Mouse (Mus musculus): ENCODE measurements around the gene Dcaf11. TPM values are rescaled to one million over a fixed set of nuclear protein-coding genes. Genes with fewer than 3 reads are reported as not detected.
A peak's percentile ranks its signal among the peaks of the same experiment; 100 is the strongest.

Gene Dcaf11
- total RNA-seq, 2 experiments from 2014 or later: 129 to 130 TPM

GRCm38 (mm10) chr14:55580731-55581130, 20.9 kb downstream of the Dcaf11 start:
- intact Hi-C loops (cut with DNase I): no loop called here

GRCm38 (mm10) chr14:55581981-55582681, 22.3 kb downstream of the Dcaf11 start:
- intact Hi-C loops (cut with DNase I): no loop called here
- no peak for DNase-seq (ENCODE audit: low spot score)

More at GRCm38 (mm10) chr14:55580731-55581130, 20.9 kb downstream of the Dcaf11 start:
- DNase-seq (ENCODE audit: low spot score): no peak

GRCm38 (mm10) chr14:55584303-55584701, 24.5 kb downstream of the Dcaf11 start:
- no peak for DNase-seq (ENCODE audit: low spot score)
- intact Hi-C loops (cut with DNase I): no loop called here

GRCm38 (mm10) chr14:55584702-55585565, 25.1 kb downstream of the Dcaf11 start, which contains the start of gene Emc9:
Gene Emc9, minus strand, starts transcription at chr14:55585302.
- intact Hi-C loops (cut with DNase I): no loop called here
- peak; percentile 74 for DNase-seq (ENCODE audit: low spot score)

GRCm38 (mm10) chr14:55585566-55585960, 25.8 kb downstream of the Dcaf11 start:
- intact Hi-C loops (cut with DNase I): no loop called here
- no peak for DNase-seq (ENCODE audit: low spot score)

GRCm38 (mm10) chr14:55586149-55586548, 26.3 kb downstream of the Dcaf11 start:
- no peak for DNase-seq (ENCODE audit: low spot score)
- intact Hi-C loops (cut with DNase I): no loop called here

GRCm38 (mm10) chr14:55589271-55589670, 29.5 kb downstream of the Dcaf11 start:
- intact Hi-C loops (cut with DNase I): no loop called here
- no peak for DNase-seq (ENCODE audit: low spot score)

GRCm38 (mm10) chr14:55589771-55590448, 30.1 kb downstream of the Dcaf11 start:
- no peak for DNase-seq (ENCODE audit: low spot score)
- intact Hi-C loops (cut with DNase I): loop anchor here (2.0 kb wide), 1 partner anchor 27 kb away; no protein-coding TSS in a partner anchor

- intact Hi-C loops (cut with DNase I): loop anchor here (2.0 kb wide), 1 partner anchor 28 kb away; no protein-coding TSS in a partner anchor
- DNase-seq (ENCODE audit: low spot score): peak; percentile 96
Measured at GRCm38 (mm10) chr14:55590748-55591330, 31.0 kb downstream of the Dcaf11 start, which contains the start of gene Psme2. Gene Psme2, minus strand, starts transcription at chr14:55591113.

- DNase-seq (ENCODE audit: low spot score): peak; percentile 95
- intact Hi-C loops (cut with DNase I): loop anchor here (2.0 kb wide), 1 partner anchor 29 kb away; no protein-coding TSS in a partner anchor
Measured at GRCm38 (mm10) chr14:55591331-55591891, 31.6 kb downstream of the Dcaf11 start, which contains the start of gene Rnf31. Gene Rnf31, plus strand, starts transcription at chr14:55591708.

GRCm38 (mm10) chr14:55592226-55592625, 32.4 kb downstream of the Dcaf11 start:
- DNase-seq (ENCODE audit: low spot score): no peak
- intact Hi-C loops (cut with DNase I): loop anchor here (1.0 kb wide), 1 partner anchor 11 kb away; the partner anchor contains the start of gene Irf9

- intact Hi-C loops (cut with DNase I): no loop called here
- no peak for DNase-seq (ENCODE audit: low spot score)
Measured at GRCm38 (mm10) chr14:55596036-55596690, 36.4 kb downstream of the Dcaf11 start.

GRCm38 (mm10) chr14:55598521-55599390, 39.0 kb downstream of the Dcaf11 start:
- no peak for DNase-seq (ENCODE audit: low spot score)
- intact Hi-C loops (cut with DNase I): no loop called here

GRCm38 (mm10) chr14:55603271-55603632, 43.4 kb downstream of the Dcaf11 start, which contains the start of gene Irf9:
Gene Irf9, plus strand, starts transcription at chr14:55603571.
- intact Hi-C loops (cut with DNase I): loop anchor here (1.0 to 5.0 kb wide), 3 partner anchors 11 to 106 kb away; partner anchors contain the start of genes A730061H03Rik and Dcaf11
- no peak for DNase-seq (ENCODE audit: low spot score)

GRCm38 (mm10) chr14:55603633-55604576, 44.1 kb downstream of the Dcaf11 start:
- intact Hi-C loops (cut with DNase I): loop anchor here (1.0 to 5.0 kb wide), 3 partner anchors 12 to 107 kb away; partner anchors contain the start of genes A730061H03Rik and Dcaf11

GRCm38 (mm10) chr14:55604823-55605222, 45.0 kb downstream of the Dcaf11 start:
- DNase-seq (ENCODE audit: low spot score): no peak
- intact Hi-C loops (cut with DNase I): loop anchor here (5.0 kb wide), 2 partner anchors 43 to 108 kb away; partner anchors contain the start of genes A730061H03Rik and Dcaf11

More at GRCm38 (mm10) chr14:55603633-55604576, 44.1 kb downstream of the Dcaf11 start:
- DNase-seq (ENCODE audit: low spot score): peak; percentile 87

Data from heart, postnatal 25 days (tissue).